Mouse (Mus musculus) ovary, postnatal 36 days (tissue): ENCODE measurements around the gene Astn1.

Experiments used
- DNase-seq: peaks from one replicate; pipeline ENCODE4 v3.0.0; 2022; ENCODE audit warnings: low spot score, mixed read lengths

Astn1 gene

GRCm38 (mm10) chr1:158361964-158362291 is at the start of gene Astn1:
TSS of gene Astn1 (plus strand) at chr1:158362273.
- no peak for DNase-seq

- DNase-seq: no peak
Measured at GRCm38 (mm10) chr1:158323325-158323724, 38.7 kb upstream of the Astn1 start.

GRCm38 (mm10) chr1:158328126-158328525 is 33.9 kb upstream of the Astn1 start:
- DNase-seq: no peak

GRCm38 (mm10) chr1:158328839-158329238 is 33.2 kb upstream of the Astn1 start:
- DNase-seq: no peak

GRCm38 (mm10) chr1:158343243-158343714 is 18.8 kb upstream of the Astn1 start:
- DNase-seq: no peak

GRCm38 (mm10) chr1:158353656-158354371 is 8.3 kb upstream of the Astn1 start:
- no peak for DNase-seq

- peak; percentile 6 for DNase-seq
Measured at GRCm38 (mm10) chr1:158355177-158356050, 6.7 kb upstream of the Astn1 start.

GRCm38 (mm10) chr1:158356051-158356461 is 6.0 kb upstream of the Astn1 start, which contains the start of gene Brinp2:
TSS of gene Brinp2 (minus strand) at chr1:158356326.
- peak; percentile 77 for DNase-seq

- DNase-seq: no peak
Measured at GRCm38 (mm10) chr1:158362292-158363101, 424 bp downstream of the Astn1 start.

GRCm38 (mm10) chr1:158364461-158364860 is 2.4 kb downstream of the Astn1 start:
- no peak for DNase-seq

- DNase-seq: no peak
Measured at GRCm38 (mm10) chr1:158382277-158382676, 20.2 kb downstream of the Astn1 start.

- DNase-seq: no peak
Measured at GRCm38 (mm10) chr1:158383210-158383609, 21.1 kb downstream of the Astn1 start.

GRCm38 (mm10) chr1:158385311-158385710 is 23.2 kb downstream of the Astn1 start:
- no peak for DNase-seq

GRCm38 (mm10) chr1:158386781-158387180 is 24.7 kb downstream of the Astn1 start:
- DNase-seq: no peak

- no peak for DNase-seq
Measured at GRCm38 (mm10) chr1:158388995-158389394, 26.9 kb downstream of the Astn1 start.

- no peak for DNase-seq
Measured at GRCm38 (mm10) chr1:158390693-158391092, 28.6 kb downstream of the Astn1 start.

GRCm38 (mm10) chr1:158397058-158397457 is 35.0 kb downstream of the Astn1 start:
- no peak for DNase-seq

GRCm38 (mm10) chr1:158400898-158401297 is 38.8 kb downstream of the Astn1 start:
- DNase-seq: no peak

GRCm38 (mm10) chr1:158405899-158406769 is 44.1 kb downstream of the Astn1 start:
- DNase-seq: no peak

- no peak for DNase-seq
Measured at GRCm38 (mm10) chr1:158408124-158408523, 46.1 kb downstream of the Astn1 start.

- no peak for DNase-seq
Measured at GRCm38 (mm10) chr1:158411146-158411545, 49.1 kb downstream of the Astn1 start.
